Mouse (Mus musculus) lung, postnatal 0 days (tissue): ENCODE results near the gene Psmd13.

Experiments used
- CTCF ChIP-seq: IDR thresholded peaks from 2 replicates; pipeline ENCODE4 v1.5.1; 2016; ENCODE audit warnings: antibody characterized with exemption, mild to moderate bottlenecking
- EP300 ChIP-seq: IDR thresholded peaks from 2 replicates; pipeline ENCODE4 v1.6.1; 2016; ENCODE audit warnings: antibody characterized with exemption, mild to moderate bottlenecking, control low read depth

DNA sequence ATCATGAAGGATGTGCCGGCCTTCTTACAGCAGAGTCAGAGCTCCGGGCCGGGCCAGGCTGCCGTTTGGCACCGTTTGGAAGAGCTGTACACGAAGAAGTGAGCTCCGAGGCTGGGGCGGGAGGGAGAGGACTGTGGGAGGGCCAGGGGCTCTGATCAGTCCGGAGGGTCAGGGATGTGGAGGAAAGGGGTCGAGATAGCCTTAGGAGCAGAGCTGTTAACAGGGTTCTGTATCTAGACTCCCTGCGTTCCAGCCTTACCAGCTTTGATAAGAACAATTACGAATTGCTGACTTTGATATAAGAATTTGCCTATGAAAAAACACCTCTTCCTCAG lies 668 bp downstream of the Psmd13 start:
- no peak for TF ChIP-seq CTCF
- TF ChIP-seq EP300 = no peak
